Mouse (Mus musculus): Measurements from ENCODE around the gene Cep131.

DNA sequence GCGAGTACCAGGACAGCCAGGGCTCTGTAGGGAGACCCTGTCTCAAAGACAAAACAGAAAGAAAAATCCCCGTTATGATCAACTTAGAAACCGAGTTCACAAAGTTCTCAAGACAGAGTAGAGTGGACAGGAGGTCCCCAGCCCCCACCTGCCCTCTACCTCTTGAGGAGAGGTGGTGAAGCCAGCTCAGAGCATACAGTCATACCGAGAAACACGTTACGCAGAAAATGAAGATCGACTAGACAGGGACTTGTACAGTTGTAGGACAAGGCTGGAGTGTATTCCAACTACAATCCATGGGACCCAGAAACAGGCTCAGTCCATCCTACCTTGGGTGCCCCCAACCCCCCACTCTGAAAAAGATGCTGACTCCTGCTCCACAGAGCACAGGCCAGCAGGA is 32.5 kb upstream of the Cep131 start:
- no peak for TF ChIP-seq CTCF (IDR thresholded peaks at IDR 0.05; ENCODE audit: low read depth, low read length)
- no peak for TF ChIP-seq POLR2A (IDR thresholded peaks at IDR 0.05; ENCODE audit: insufficient read depth, low read length)
- no peak for TF ChIP-seq EP300 (IDR thresholded peaks at IDR 0.05; ENCODE audit: insufficient read depth, low read depth, low read length)
